Mouse (Mus musculus): ENCODE data around the gene Fcer1a. TPM values are rescaled to one million over a fixed set of nuclear protein-coding genes. Genes with fewer than 3 reads are reported as not detected.
"Not testable (repeated sequence)": the region's sequence is repeated elsewhere in the genome, so short reads cannot be mapped to it uniquely, and the experiment has no call there.

Fcer1a gene
- not detected in 2 replicates for polyA plus RNA-seq (2014; fragmentation: Nextera tagmentation; extraction: Ambion mirVana)

GRCm38 (mm10) chr1:173227081-173227480 lies at the start of gene Fcer1a:
TSS of gene Fcer1a (minus strand) at chr1:173227214.
- 76% methylated on average over 2 of the region's 2 CpGs for WGBS
- no peak within 1 kb of the TSS for H3K4me3 ChIP-seq (ENCODE audit: low read length)
- H3K27ac ChIP-seq (ENCODE audit: low read depth, low read length) = no peak within 1 kb of the TSS
- H3K4me1 ChIP-seq (ENCODE audit: control insufficient read depth, insufficient read depth, low read length) = no peaks in the 10 kb centered on the region
- H3K36me3 ChIP-seq (ENCODE audit: control insufficient read depth, insufficient read depth, low read length) = no peaks in the 10 kb centered on the region
- H3K27me3 ChIP-seq (ENCODE audit: control insufficient read depth, insufficient read depth, low read length) = no peaks in the 10 kb centered on the region
- no peak within 1 kb of the TSS for H3K9ac ChIP-seq (ENCODE audit: low read depth, low read length)
- H3K4me2 ChIP-seq (replicated peaks; ENCODE audit: low read depth, low read length) = no peak within 1 kb of the TSS
- no peak for ATAC-seq (ENCODE audit: low FRiP score, low TSS enrichment)
- no peaks in the 10 kb centered on the region for H3K9me3 ChIP-seq (ENCODE audit: control insufficient read depth, low read length)

GRCm38 (mm10) chr1:173265701-173266100 lies 38.7 kb upstream of the Fcer1a start, which contains the start of gene Olfr418:
TSS of gene Olfr418 (plus strand) at chr1:173266001.
- Histone ChIP-seq H3K4me3 (ENCODE audit: low read length) (no peak within 1 kb of the TSS), H3K4me2 (replicated peaks; ENCODE audit: low read depth, low read length) (no peak within 1 kb of the TSS)

GRCm38 (mm10) chr1:173249888-173250287 lies 22.9 kb upstream of the Fcer1a start:
- Histone ChIP-seq H3K36me3 (ENCODE audit: control insufficient read depth, insufficient read depth, low read length) (no peaks in the 10 kb centered on the region), H3K4me3 (ENCODE audit: low read length) (no peak overlapping the region), H3K9ac (ENCODE audit: low read depth, low read length) (no peak overlapping the region), H3K4me2 (replicated peaks; ENCODE audit: low read depth, low read length) (no peak overlapping the region), H3K27ac (ENCODE audit: low read depth, low read length) (no peak overlapping the region), H3K9me3 (ENCODE audit: control insufficient read depth, low read length) (no peaks in the 10 kb centered on the region), H3K27me3 (ENCODE audit: control insufficient read depth, insufficient read depth, low read length) (no peaks in the 10 kb centered on the region), H3K4me1 (ENCODE audit: control insufficient read depth, insufficient read depth, low read length) (no peaks in the 10 kb centered on the region)
- 91% methylated on average over 3 of the region's 3 CpGs for WGBS
- ATAC-seq (ENCODE audit: low FRiP score, low TSS enrichment) = no peak

More at GRCm38 (mm10) chr1:173265701-173266100, 38.7 kb upstream of the Fcer1a start, which contains the start of gene Olfr418:
- Histone ChIP-seq H3K4me1 (ENCODE audit: control insufficient read depth, insufficient read depth, low read length) (no peaks in the 10 kb centered on the region), H3K27me3 (ENCODE audit: control insufficient read depth, insufficient read depth, low read length) (no peaks in the 10 kb centered on the region), H3K36me3 (ENCODE audit: control insufficient read depth, insufficient read depth, low read length) (no peaks in the 10 kb centered on the region), H3K27ac (ENCODE audit: low read depth, low read length) (no peak within 1 kb of the TSS), H3K9ac (ENCODE audit: low read depth, low read length) (no peak within 1 kb of the TSS), H3K9me3 (ENCODE audit: control insufficient read depth, low read length) (no peaks in the 10 kb centered on the region)
- no peak for ATAC-seq (ENCODE audit: low FRiP score, low TSS enrichment)

- H3K4me1 ChIP-seq (ENCODE audit: control insufficient read depth, insufficient read depth, low read length); ATAC-seq (ENCODE audit: low FRiP score, low TSS enrichment); H3K4me2 ChIP-seq (replicated peaks; ENCODE audit: low read depth, low read length); H3K9ac ChIP-seq (ENCODE audit: low read depth, low read length); H3K27me3 ChIP-seq (ENCODE audit: control insufficient read depth, insufficient read depth, low read length); H3K36me3 ChIP-seq (ENCODE audit: control insufficient read depth, insufficient read depth, low read length); H3K9me3 ChIP-seq (ENCODE audit: control insufficient read depth, low read length); H3K4me3 ChIP-seq (ENCODE audit: low read length); H3K27ac ChIP-seq (ENCODE audit: low read depth, low read length): not testable (repeated sequence)
- WGBS = 78% methylated on average over 1 of the region's 1 CpGs
Measured at GRCm38 (mm10) chr1:173237004-173237403, 10.0 kb upstream of the Fcer1a start.

GRCm38 (mm10) chr1:173216481-173216880 lies 10.5 kb downstream of the Fcer1a start:
- H3K9me3 ChIP-seq (ENCODE audit: control insufficient read depth, low read length) = no peaks in the 10 kb centered on the region
- H3K36me3 ChIP-seq (ENCODE audit: control insufficient read depth, insufficient read depth, low read length) = no peaks in the 10 kb centered on the region
- ATAC-seq (ENCODE audit: low FRiP score, low TSS enrichment) = no peak
- H3K4me3 ChIP-seq (ENCODE audit: low read length) = no peak overlapping the region
- no peaks in the 10 kb centered on the region for H3K27me3 ChIP-seq (ENCODE audit: control insufficient read depth, insufficient read depth, low read length)
- WGBS = 88% methylated on average over 3 of the region's 3 CpGs
- H3K9ac ChIP-seq (ENCODE audit: low read depth, low read length) = no peak overlapping the region
- no peak overlapping the region for H3K27ac ChIP-seq (ENCODE audit: low read depth, low read length)
- no peaks in the 10 kb centered on the region for H3K4me1 ChIP-seq (ENCODE audit: control insufficient read depth, insufficient read depth, low read length)
- no peak overlapping the region for H3K4me2 ChIP-seq (replicated peaks; ENCODE audit: low read depth, low read length)

- H3K9me3 ChIP-seq (ENCODE audit: control insufficient read depth, low read length) = no peaks in the 10 kb centered on the region
- no peaks in the 10 kb centered on the region for H3K4me1 ChIP-seq (ENCODE audit: control insufficient read depth, insufficient read depth, low read length)
- no peaks in the 10 kb centered on the region for H3K36me3 ChIP-seq (ENCODE audit: control insufficient read depth, insufficient read depth, low read length)
- ATAC-seq (ENCODE audit: low FRiP score, low TSS enrichment) = no peak
- no peak within 1 kb of the TSS for H3K9ac ChIP-seq (ENCODE audit: low read depth, low read length)
- H3K27me3 ChIP-seq (ENCODE audit: control insufficient read depth, insufficient read depth, low read length) = no peaks in the 10 kb centered on the region
- H3K27ac ChIP-seq (ENCODE audit: low read depth, low read length) = no peak within 1 kb of the TSS
- no peak within 1 kb of the TSS for H3K4me3 ChIP-seq (ENCODE audit: low read length)
- WGBS = 75% methylated on average over 5 of the region's 5 CpGs
- no peak within 1 kb of the TSS for H3K4me2 ChIP-seq (replicated peaks; ENCODE audit: low read depth, low read length)
Measured at GRCm38 (mm10) chr1:173212092-173212491, 14.9 kb downstream of the Fcer1a start, which contains the start of gene Olfr1404. TSS of gene Olfr1404 (plus strand) at chr1:173212392.

- Histone ChIP-seq H3K4me1 (ENCODE audit: control insufficient read depth, insufficient read depth, low read length) (no peaks in the 10 kb centered on the region), H3K4me3 (ENCODE audit: low read length) (no peak within 1 kb of the TSS), H3K27ac (ENCODE audit: low read depth, low read length) (no peak within 1 kb of the TSS), H3K27me3 (ENCODE audit: control insufficient read depth, insufficient read depth, low read length) (no peaks in the 10 kb centered on the region), H3K36me3 (ENCODE audit: control insufficient read depth, insufficient read depth, low read length) (no peaks in the 10 kb centered on the region), H3K9ac (ENCODE audit: low read depth, low read length) (no peak within 1 kb of the TSS), H3K9me3 (ENCODE audit: control insufficient read depth, low read length) (no peaks in the 10 kb centered on the region), H3K4me2 (replicated peaks; ENCODE audit: low read depth, low read length) (no peak within 1 kb of the TSS)
- no peak for ATAC-seq (ENCODE audit: low FRiP score, low TSS enrichment)
- 75% methylated on average over 5 of the region's 5 CpGs for WGBS
Measured at GRCm38 (mm10) chr1:173197508-173197907, 29.5 kb downstream of the Fcer1a start, which contains the start of gene Olfr218. TSS of gene Olfr218 (plus strand) at chr1:173197808.

- Histone ChIP-seq H3K4me3 (ENCODE audit: low read length) (no peak overlapping the region), H3K9ac (ENCODE audit: low read depth, low read length) (no peak overlapping the region), H3K4me1 (ENCODE audit: control insufficient read depth, insufficient read depth, low read length) (no peaks in the 10 kb centered on the region), H3K4me2 (replicated peaks; ENCODE audit: low read depth, low read length) (no peak overlapping the region), H3K36me3 (ENCODE audit: control insufficient read depth, insufficient read depth, low read length) (no peaks in the 10 kb centered on the region), H3K27ac (ENCODE audit: low read depth, low read length) (no peak overlapping the region), H3K9me3 (ENCODE audit: control insufficient read depth, low read length) (no peaks in the 10 kb centered on the region), H3K27me3 (ENCODE audit: control insufficient read depth, insufficient read depth, low read length) (no peaks in the 10 kb centered on the region)
- 77% methylated on average over 2 of the region's 2 CpGs for WGBS
- ATAC-seq (ENCODE audit: low FRiP score, low TSS enrichment) = no peak
Measured at GRCm38 (mm10) chr1:173196359-173196758, 30.7 kb downstream of the Fcer1a start.

GRCm38 (mm10) chr1:173192059-173192458 lies 35.0 kb downstream of the Fcer1a start:
- Histone ChIP-seq H3K9ac (ENCODE audit: low read depth, low read length) (no peak overlapping the region), H3K4me2 (replicated peaks; ENCODE audit: low read depth, low read length) (no peak overlapping the region), H3K9me3 (ENCODE audit: control insufficient read depth, low read length) (no peaks in the 10 kb centered on the region), H3K36me3 (ENCODE audit: control insufficient read depth, insufficient read depth, low read length) (no peaks in the 10 kb centered on the region), H3K27ac (ENCODE audit: low read depth, low read length) (no peak overlapping the region), H3K27me3 (ENCODE audit: control insufficient read depth, insufficient read depth, low read length) (no peaks in the 10 kb centered on the region), H3K4me1 (ENCODE audit: control insufficient read depth, insufficient read depth, low read length) (no peaks in the 10 kb centered on the region), H3K4me3 (ENCODE audit: low read length) (no peak overlapping the region)
- 71% methylated on average over 3 of the region's 3 CpGs for WGBS
- no peak for ATAC-seq (ENCODE audit: low FRiP score, low TSS enrichment)

All from kidney, embryonic 14.5 days (tissue).